Mouse (Mus musculus) E14TG2a.4 (cell line): Measurements from ENCODE around the gene Olig1.

Experiments
- CTCF ChIP-seq: conservative IDR thresholded peaks from 2 replicates; pipeline ENCODE4 v1.5.1; 2014; ENCODE audit warnings: low read length
- NANOG ChIP-seq: IDR thresholded peaks from 2 replicates; pipeline ENCODE4 v1.6.1; 2014; ENCODE audit warnings: borderline replicate concordance, low read length, mixed read lengths
- POU5F1 ChIP-seq: IDR thresholded peaks from 2 replicates; pipeline ENCODE4 v1.6.1; 2014; ENCODE audit warnings: low read length, borderline replicate concordance

GRCm38 (mm10) chr16:91231781-91232469 is 37.6 kb upstream of the Olig1 start:
- TF ChIP-seq CTCF (no peak), NANOG (no peak), POU5F1 (no peak)
